Mouse (Mus musculus) lung, postnatal 10 days (tissue): ENCODE measurements at regions not wholly inside any gene's neighbourhood (a gene's known extent, or its start where the extent isn't known, plus 50 kb on each side); places are given as distances from the start of the nearest gene placed in this dataset.

ENCODE experiments used
- DNase-seq: peaks from one replicate; pipeline ENCODE4 v3.0.0; 2021

GRCm38 (mm10) chr3:50953456-50953855, 270.8 kb upstream of the Noct start:
- no peak for DNase-seq

- no peak for DNase-seq
Measured at GRCm38 (mm10) chr3:50970386-50970785, 253.9 kb upstream of the Noct start.

- DNase-seq, result no peak
Measured at GRCm38 (mm10) chr3:50973081-50973480, 251.2 kb upstream of the Noct start.

- no peak for DNase-seq
Measured at GRCm38 (mm10) chr3:50976141-50976780, 248.0 kb upstream of the Noct start.

GRCm38 (mm10) chr3:50976818-50977217, 247.4 kb upstream of the Noct start:
- DNase-seq, result peak; percentile 47

- peak; percentile 54 for DNase-seq
Measured at GRCm38 (mm10) chr3:50978636-50979035, 245.6 kb upstream of the Noct start.

GRCm38 (mm10) chr3:50979592-50979991, 244.7 kb upstream of the Noct start:
- no peak for DNase-seq

GRCm38 (mm10) chr3:50981751-50982150, 242.5 kb upstream of the Noct start:
- no peak for DNase-seq

- DNase-seq, result no peak
Measured at GRCm38 (mm10) chr3:50982649-50983048, 241.6 kb upstream of the Noct start.

- peak; percentile 31 for DNase-seq
Measured at GRCm38 (mm10) chr3:50983126-50983525, 241.1 kb upstream of the Noct start.

- DNase-seq, result no peak
Measured at GRCm38 (mm10) chr3:50983962-50984765, 240.1 kb upstream of the Noct start.

GRCm38 (mm10) chr3:50987821-50988220, 236.4 kb upstream of the Noct start:
- no peak for DNase-seq

- DNase-seq, result no peak
Measured at GRCm38 (mm10) chr3:50990810-50991209, 233.4 kb upstream of the Noct start.

GRCm38 (mm10) chr3:50992581-50993313, 231.5 kb upstream of the Noct start:
- peak; percentile 9 for DNase-seq

GRCm38 (mm10) chr3:50999745-51000144, 224.5 kb upstream of the Noct start:
- no peak for DNase-seq

- DNase-seq, result no peak
Measured at GRCm38 (mm10) chr3:51000938-51001337, 223.3 kb upstream of the Noct start.

GRCm38 (mm10) chr3:51002662-51003061, 221.6 kb upstream of the Noct start:
- no peak for DNase-seq

- no peak for DNase-seq
Measured at GRCm38 (mm10) chr3:51003506-51004170, 220.6 kb upstream of the Noct start.

- no peak for DNase-seq
Measured at GRCm38 (mm10) chr3:51004216-51004615, 220.0 kb upstream of the Noct start.

- no peak for DNase-seq
Measured at GRCm38 (mm10) chr3:51009098-51009497, 215.1 kb upstream of the Noct start.

- DNase-seq, result no peak
Measured at GRCm38 (mm10) chr3:51019650-51020346, 204.4 kb upstream of the Noct start.

- no peak for DNase-seq
Measured at GRCm38 (mm10) chr3:51024655-51025054, 199.6 kb upstream of the Noct start.

- DNase-seq, result peak; percentile 88
Measured at GRCm38 (mm10) chr3:51031821-51032220, 192.4 kb upstream of the Noct start.
